8 mouse cellular contexts compared by ENCODE assay signal in the genomic region with DNA sequence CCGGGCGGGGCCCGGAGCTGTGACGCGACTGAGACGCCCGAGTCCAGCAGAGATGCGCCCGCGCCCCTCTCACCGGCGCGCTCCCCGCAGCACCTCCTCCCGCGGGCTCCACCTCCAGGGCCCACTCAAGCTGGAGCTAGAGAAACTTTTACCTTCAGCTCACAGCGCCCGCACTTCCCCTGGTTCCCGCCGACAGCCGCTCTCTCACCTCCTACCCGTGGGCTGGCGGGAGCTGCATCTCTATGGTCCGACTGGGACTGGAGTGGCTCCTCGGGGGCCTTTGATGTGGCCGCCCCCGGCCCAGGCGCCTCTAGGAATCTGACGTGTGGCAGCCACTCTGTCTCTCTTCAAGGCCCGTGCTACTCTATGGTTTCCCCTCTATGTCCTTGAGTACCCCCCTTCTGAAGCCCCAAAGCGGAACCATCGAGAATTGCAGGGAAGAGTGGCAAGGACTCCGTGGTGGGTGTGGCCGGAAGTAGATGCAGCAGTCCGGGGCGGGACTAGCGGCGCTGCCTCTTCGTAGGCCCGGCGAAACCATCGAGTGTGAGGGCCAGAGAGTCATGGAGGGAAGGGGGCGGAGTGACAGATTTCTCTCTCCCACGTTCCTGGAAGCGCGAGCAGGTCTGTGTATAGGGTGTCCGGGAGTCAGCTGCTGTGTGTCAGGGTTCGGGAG. TPM values are rescaled to one million over a fixed set of nuclear protein-coding genes. Genes with fewer than 3 reads are reported as not detected.
DNase-seq lines count a peak whose midpoint lies in the region; ATAC-seq lines count a peak whose summit lies in the region.

Gene Zfp142, minus strand, starts transcription at position 474 of the 673 bp plus-strand sequence.
Gene Bcs1l, plus strand, starts transcription at position 517 of the 673 bp plus-strand sequence.

- H3K36me3 ChIP-seq in hindbrain, embryonic 14.5 days (replicated peaks; ENCODE audit: control insufficient read depth, insufficient read depth), result peaks cover 39% of the 10 kb centered on the region

- no peaks in the 10 kb centered on the region for H3K9me3 ChIP-seq in hindbrain, embryonic 14.5 days (ENCODE audit: control insufficient read depth, low read length)

- H3K9ac ChIP-seq in hindbrain, embryonic 14.5 days, result peak within 1 kb of the TSS; percentile 78

- peak; percentile 99 for ATAC-seq in hindbrain, embryonic 14.5 days (ENCODE audit: low FRiP score)

- DNase-seq in R1 (ENCODE audit: low read depth, low spot score), result peak; percentile 100
- peak; percentile 98 to 99 for DNase-seq in cerebellum, postnatal 25 days
- DNase-seq in frontal cortex, postnatal 25 days (ENCODE audit: low spot score in 2 of 2), result peak; percentile 85 to 97
- peak; percentile 99 for DNase-seq in hindbrain, embryonic 14.5 days (ENCODE audit: low spot score)
- peak; percentile 99 for DNase-seq in layer of hippocampus, postnatal 36 days
- peak; percentile 99 for DNase-seq in lung, postnatal 36 days
- peak; percentile 100 for DNase-seq in retina, postnatal 1 day
- peak; percentile 96 to 99 for DNase-seq in urinary bladder, adult 18-20 months (ENCODE audit: low spot score in 2 of 2)

- peak within 1 kb of the TSS; percentile 83 for H3K27ac ChIP-seq in hindbrain, embryonic 14.5 days

- H3K4me2 ChIP-seq in hindbrain, embryonic 14.5 days (replicated peaks), result peak within 1 kb of the TSS; percentile 77

- H3K27me3 ChIP-seq in hindbrain, embryonic 14.5 days (ENCODE audit: control insufficient read depth, insufficient read depth, low read length), result no peaks in the 10 kb centered on the region

- peak within 1 kb of the TSS; percentile 85 for H3K4me3 ChIP-seq in hindbrain, embryonic 14.5 days (replicated peaks; ENCODE audit: low read length)

- peaks cover 21% of the 10 kb centered on the region for H3K4me1 ChIP-seq in hindbrain, embryonic 14.5 days (replicated peaks; ENCODE audit: control insufficient read depth, insufficient read depth, low read length)

- WGBS in hindbrain, embryonic 14.5 days, result under 1% methylated on average over 46 of the region's 48 CpGs

RNA-seq across cellular contexts. Expression of gene Zfp142, which starts in this region (rescaled TPM):
- polyA plus RNA-seq in hindbrain, embryonic 14.5 days (2014; fragmentation: Nextera tagmentation; extraction: Ambion mirVana), result 8.4 and 10.2 TPM in 2 replicates
- 10 to 100 TPM; 26.5 to 31.7 TPM for total RNA-seq in layer of hippocampus, postnatal 36 days (2021)

RNA-seq across cellular contexts. Expression of gene Bcs1l, which starts in this region (rescaled TPM):
- 23.1 and 23.3 TPM in 2 replicates for polyA plus RNA-seq in hindbrain, embryonic 14.5 days (2014; fragmentation: Nextera tagmentation; extraction: Ambion mirVana)
- 10 to 100 TPM; 24.0 to 24.1 TPM for total RNA-seq in layer of hippocampus, postnatal 36 days (2021)

Comparison
In these comparisons a context has a peak if more than half of its experiments do, and no peak if none do; other contexts are left out.
1. Peak in every context shown above with its lines: DNase-seq, ATAC-seq, H3K4me3 ChIP-seq and H3K27ac ChIP-seq.